Mouse (Mus musculus) frontal cortex, postnatal 25 days (tissue): ENCODE data around the gene Actrt3.
"Not testable (repeated sequence)": the region's sequence is repeated elsewhere in the genome, so short reads cannot be mapped to it uniquely, and the experiment has no call there.

Source experiments
- DNase-seq, 2 experiments: peaks; one replicate each; pipeline ENCODE4 v3.0.0; 2022; ENCODE audit warnings: low spot score in 2 of 2

The Actrt3 gene

GRCm38 (mm10) chr3:30573549-30573948 is 26.2 kb downstream of the Actrt3 start:
- no peak for DNase-seq

GRCm38 (mm10) chr3:30566333-30566732 is 33.4 kb downstream of the Actrt3 start:
- not testable (repeated sequence) for DNase-seq

- DNase-seq: no peak
Measured at GRCm38 (mm10) chr3:30560677-30561314, 38.9 kb downstream of the Actrt3 start.

DNA sequence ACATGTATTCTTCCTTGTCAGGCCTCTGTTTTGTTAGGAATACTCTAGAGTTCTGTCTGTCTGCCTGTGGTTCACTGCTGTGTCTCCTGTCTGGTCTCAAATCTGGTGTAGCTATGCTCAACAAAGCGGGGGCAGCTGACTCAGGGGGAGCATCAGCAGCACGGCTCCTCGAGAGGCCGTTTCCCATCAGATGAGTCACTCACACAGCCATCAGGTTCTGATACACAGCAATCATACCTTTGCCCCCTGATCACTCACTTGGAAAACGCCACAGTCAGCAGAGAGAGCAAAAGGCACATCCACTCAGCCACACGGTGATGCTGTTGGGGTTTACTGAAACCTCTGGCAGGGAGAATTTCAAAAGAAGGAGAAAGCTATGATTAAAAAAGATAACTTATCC is 46.0 kb downstream of the Actrt3 start:
- no peak for DNase-seq

DNA sequence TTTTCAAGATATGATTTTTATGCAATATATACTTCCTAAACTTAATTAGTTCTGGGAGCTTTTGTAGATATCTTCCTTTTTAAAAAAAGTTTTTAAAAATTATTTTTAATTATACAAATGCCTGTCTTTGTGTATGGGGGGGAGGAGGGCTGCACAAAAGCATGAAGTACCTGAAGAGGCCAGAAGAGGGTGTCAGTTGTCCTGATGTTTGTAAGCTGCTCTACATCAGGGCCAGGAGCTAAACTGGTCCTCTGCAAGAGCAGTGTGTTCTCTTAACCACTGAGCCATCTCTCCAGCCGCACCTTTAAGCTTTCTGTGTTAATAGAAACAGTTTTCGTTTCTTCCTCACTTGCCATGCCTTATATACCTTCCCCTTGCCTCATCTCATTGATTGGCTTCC is 49.5 kb downstream of the Actrt3 start:
- no peak for DNase-seq

GRCm38 (mm10) chr3:30548928-30549327 is 50.8 kb downstream of the Actrt3 start:
- DNase-seq: no peak

DNA sequence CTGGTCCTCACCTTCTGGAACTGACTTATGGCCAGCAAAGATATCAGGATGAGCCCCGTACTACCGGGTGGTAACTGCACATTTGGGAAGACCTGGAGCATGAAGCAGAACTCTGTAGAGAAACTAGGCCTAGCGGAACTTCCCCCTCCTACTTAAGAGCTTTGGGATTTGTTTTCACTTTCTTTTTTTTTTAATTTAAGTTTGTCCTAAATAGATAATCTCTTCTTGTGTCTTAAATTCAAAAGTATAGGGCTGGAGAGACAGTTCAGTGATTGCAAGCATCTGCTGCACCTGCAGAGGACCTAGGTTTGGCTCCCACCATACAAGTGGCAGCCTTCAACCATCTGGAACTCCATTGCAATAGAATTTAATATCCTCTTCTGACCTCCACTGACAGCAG is 51.8 kb downstream of the Actrt3 start, which contains the start of gene Mecom:
TSS of gene Mecom (minus strand) at position 101 of the 400 bp plus-strand sequence.
- DNase-seq: no peak
